Mouse (Mus musculus) skeletal muscle tissue, adult 2 months (tissue): Measurements from ENCODE around the gene Rplp0.

Source experiments
- DNase-seq: peaks from one replicate; pipeline ENCODE4 v3.0.0-alpha.2; 2012; ENCODE audit warnings: low read depth, low spot score

Rplp0 gene

GRCm38 (mm10) chr5:115580229-115581001 lies 21.1 kb downstream of the Rplp0 start:
- no peak for DNase-seq

GRCm38 (mm10) chr5:115581662-115582061 lies 22.4 kb downstream of the Rplp0 start:
- DNase-seq: no peak

GRCm38 (mm10) chr5:115585616-115586015 lies 26.3 kb downstream of the Rplp0 start:
- no peak for DNase-seq

- no peak for DNase-seq
Observed at GRCm38 (mm10) chr5:115586166-115586565, 26.9 kb downstream of the Rplp0 start.

- DNase-seq: no peak
Observed at GRCm38 (mm10) chr5:115586780-115587179, 27.5 kb downstream of the Rplp0 start.

GRCm38 (mm10) chr5:115591028-115591427 lies 31.8 kb downstream of the Rplp0 start:
- DNase-seq: no peak

GRCm38 (mm10) chr5:115591506-115591905 lies 32.2 kb downstream of the Rplp0 start:
- no peak for DNase-seq

- no peak for DNase-seq
Observed at GRCm38 (mm10) chr5:115603561-115603960, 44.3 kb downstream of the Rplp0 start.

GRCm38 (mm10) chr5:115611566-115611965 lies 52.3 kb downstream of the Rplp0 start:
- no peak for DNase-seq
